Mouse (Mus musculus) hindbrain, embryonic 16.5 days (tissue): ENCODE results near the gene Adgrg5. TPM values are rescaled to one million over a fixed set of nuclear protein-coding genes. Genes with fewer than 3 reads are reported as not detected.

Experiments used
- ATAC-seq: fragments of 200-750 bp; cut with Nextera tagmentation; 2 replicates; pipeline ENCODE4 v1.8.0; 2017; ENCODE audit warnings: moderate TSS enrichment, moderate library complexity
- H3K27ac ChIP-seq: fragments of 300-500 bp; sonication (generic); 2 replicates; pipeline ENCODE4 v1.5.1; 2014; ENCODE audit warnings: low read depth, mild to moderate bottlenecking, control low read depth, low read length, moderate library complexity
- H3K27me3 ChIP-seq: fragments of 300-500 bp; sonication (generic); replicated peaks from 2 replicates; pipeline ENCODE4 v1.6.1; 2014; ENCODE audit warnings: low read length; ENCODE audit not compliant: control insufficient read depth, insufficient read depth
- H3K36me3 ChIP-seq: fragments of 300-500 bp; sonication (generic); 2 replicates; pipeline ENCODE4 v1.6.1; 2014; ENCODE audit warnings: mild to moderate bottlenecking, low read length, moderate library complexity, mixed read lengths; ENCODE audit not compliant: control insufficient read depth, insufficient read depth
- H3K4me1 ChIP-seq: fragments of 300-500 bp; sonication (generic); 2 replicates; pipeline ENCODE4 v1.6.1; 2014; ENCODE audit warnings: low read depth, low read length; ENCODE audit not compliant: control insufficient read depth, insufficient read depth
- H3K4me2 ChIP-seq: fragments of 300-500 bp; sonication (generic); 2 replicates; pipeline ENCODE4 v1.6.1; 2014; ENCODE audit warnings: mild to moderate bottlenecking, low read length, control low read depth, moderate library complexity
- H3K4me3 ChIP-seq: fragments of 300-500 bp; sonication (generic); 2 replicates; pipeline ENCODE4 v1.5.1; 2014; ENCODE audit warnings: mild to moderate bottlenecking, low read length, control low read depth, moderate library complexity
- H3K9ac ChIP-seq: fragments of 300-500 bp; sonication (generic); 2 replicates; pipeline ENCODE4 v1.6.1; 2014; ENCODE audit warnings: low read depth, mild to moderate bottlenecking, control low read depth, low read length, moderate library complexity
- H3K9me3 ChIP-seq: fragments of 300-500 bp; sonication (generic); 2 replicates; pipeline ENCODE4 v1.6.1; 2014; ENCODE audit warnings: mild to moderate bottlenecking, low read length, moderate library complexity; ENCODE audit not compliant: control insufficient read depth
- WGBS: fragments of 180-500 bp; shearing (Covaris S2); extraction: QIAGEN DNeasy Blood & Tissue Kit; methylation state at CpG from one replicate; pipeline ENCODE4 v1.1.7; 2014; 5-methylcytosine and 5-hydroxymethylcytosine counted together
- polyA plus RNA-seq: library from polyadenylated mRNA; unstranded; fragments of >200 nt; fragmentation: Nextera tagmentation; extraction: Ambion mirVana; gene quantifications from 2 replicates; pipeline ENCODE4 v1.2.1, GENCODE M21; 2015

The Adgrg5 gene
- polyA plus RNA-seq, 1 experiment from 2014 or later: 0.09 TPM

- Histone ChIP-seq H3K27me3 (no peaks in the 10 kb centered on the region), H3K4me3 (no peak overlapping the region), H3K9me3 (no peaks in the 10 kb centered on the region), H3K4me2 (no peak overlapping the region; the same call in 1 of the 2 replicates), H3K4me1 (peaks cover 41% of the 10 kb centered on the region), H3K36me3 (no peaks in the 10 kb centered on the region), H3K9ac (no peak overlapping the region), H3K27ac (peak overlapping the region; percentile 73; the same call in 1 of the 2 replicates)
- 14% methylated on average over 5 of the region's 5 CpGs for WGBS
- no peak for ATAC-seq
Observed at GRCm38 (mm10) chr8:94983146-94983545, 59.7 kb downstream of the Adgrg5 start.

- Histone ChIP-seq H3K9me3 (no peaks in the 10 kb centered on the region), H3K27ac (peak overlapping the region; percentile 73), H3K27me3 (no peaks in the 10 kb centered on the region), H3K9ac (peak overlapping the region; percentile 49), H3K4me3 (peak overlapping the region; percentile 20), H3K36me3 (no peaks in the 10 kb centered on the region), H3K4me1 (peaks cover 39% of the 10 kb centered on the region), H3K4me2 (peak overlapping the region; percentile 48)
- ATAC-seq: peak; percentile 86
- 7% methylated on average over 10 of the region's 10 CpGs for WGBS
Observed at GRCm38 (mm10) chr8:94983881-94984516, 60.5 kb downstream of the Adgrg5 start.

- no peak for ATAC-seq
- Histone ChIP-seq H3K4me1 (peaks cover 39% of the 10 kb centered on the region), H3K9ac (peak overlapping the region; percentile 49; the same call in 1 of the 2 replicates), H3K4me3 (peak overlapping the region; percentile 20; the same call in 1 of the 2 replicates), H3K27me3 (no peaks in the 10 kb centered on the region), H3K9me3 (no peaks in the 10 kb centered on the region), H3K36me3 (no peaks in the 10 kb centered on the region), H3K27ac (0 out of 2 replicates have a peak overlapping the region, but pooled peaks have one; percentile 73), H3K4me2 (peak overlapping the region; percentile 48)
- 86% methylated on average over 6 of the region's 6 CpGs for WGBS
Observed at GRCm38 (mm10) chr8:94985023-94985422, 61.5 kb downstream of the Adgrg5 start.

GRCm38 (mm10) chr8:94986676-94987075 lies 63.2 kb downstream of the Adgrg5 start:
- Histone ChIP-seq H3K27ac (peak overlapping the region; percentile 41; the same call in 1 of the 2 replicates), H3K4me1 (peaks cover 43% of the 10 kb centered on the region), H3K9ac (peak overlapping the region; percentile 0; the same call in 1 of the 2 replicates), H3K36me3 (no peaks in the 10 kb centered on the region), H3K27me3 (no peaks in the 10 kb centered on the region), H3K4me3 (no peak overlapping the region), H3K4me2 (peak overlapping the region; percentile 48; the same call in 1 of the 2 replicates), H3K9me3 (no peaks in the 10 kb centered on the region)
- peak; percentile 58 for ATAC-seq
- WGBS: 18% methylated on average over 5 of the region's 5 CpGs

GRCm38 (mm10) chr8:94987553-94987952 lies 64.1 kb downstream of the Adgrg5 start:
- 69% methylated on average over 7 of the region's 7 CpGs for WGBS
- H3K9ac ChIP-seq: no peak overlapping the region

GRCm38 (mm10) chr8:94988619-94989018 lies 65.1 kb downstream of the Adgrg5 start:
- H3K4me3 ChIP-seq: no peak overlapping the region
- no peak overlapping the region for H3K27ac ChIP-seq
- H3K36me3 ChIP-seq: no peaks in the 10 kb centered on the region
- H3K4me1 ChIP-seq: peaks cover 50% of the 10 kb centered on the region
- H3K4me2 ChIP-seq: no peak overlapping the region
- 77% methylated on average over 6 of the region's 6 CpGs for WGBS
- no peak for ATAC-seq
- H3K9ac ChIP-seq: no peak overlapping the region
- H3K27me3 ChIP-seq: no peaks in the 10 kb centered on the region
- H3K9me3 ChIP-seq: no peaks in the 10 kb centered on the region

More at GRCm38 (mm10) chr8:94987553-94987952, 64.1 kb downstream of the Adgrg5 start:
- H3K27me3 ChIP-seq: no peaks in the 10 kb centered on the region
- ATAC-seq: no peak
- peaks cover 45% of the 10 kb centered on the region for H3K4me1 ChIP-seq
- no peak overlapping the region for H3K27ac ChIP-seq
- no peak overlapping the region for H3K4me3 ChIP-seq
- no peaks in the 10 kb centered on the region for H3K9me3 ChIP-seq
- no peak overlapping the region for H3K4me2 ChIP-seq
- no peaks in the 10 kb centered on the region for H3K36me3 ChIP-seq

- H3K27ac ChIP-seq: no peak overlapping the region
- no peaks in the 10 kb centered on the region for H3K9me3 ChIP-seq
- no peak overlapping the region for H3K9ac ChIP-seq
- H3K4me1 ChIP-seq: peaks cover 45% of the 10 kb centered on the region
- H3K4me2 ChIP-seq: no peak overlapping the region
- WGBS: 78% methylated on average over 4 of the region's 4 CpGs
- H3K27me3 ChIP-seq: no peaks in the 10 kb centered on the region
- H3K4me3 ChIP-seq: no peak overlapping the region
- ATAC-seq: no peak
- no peaks in the 10 kb centered on the region for H3K36me3 ChIP-seq
Observed at GRCm38 (mm10) chr8:94989711-94990110, 66.2 kb downstream of the Adgrg5 start.

- H3K4me3 ChIP-seq: no peak overlapping the region
- H3K27me3 ChIP-seq: no peaks in the 10 kb centered on the region
- H3K36me3 ChIP-seq: no peaks in the 10 kb centered on the region
- H3K9me3 ChIP-seq: no peaks in the 10 kb centered on the region
- peaks cover 52% of the 10 kb centered on the region for H3K4me1 ChIP-seq
- ATAC-seq: no peak
- H3K9ac ChIP-seq: no peak overlapping the region
- peak overlapping the region; percentile 23; the same call in 1 of the 2 replicates for H3K27ac ChIP-seq
- no peak overlapping the region for H3K4me2 ChIP-seq
- WGBS: 65% methylated on average over 11 of the region's 11 CpGs
Observed at GRCm38 (mm10) chr8:94990598-94991453, 67.3 kb downstream of the Adgrg5 start.

- Histone ChIP-seq H3K27me3 (no peaks in the 10 kb centered on the region), H3K9me3 (no peaks in the 10 kb centered on the region), H3K4me1 (peaks cover 55% of the 10 kb centered on the region), H3K4me2 (no peak overlapping the region), H3K4me3 (no peak overlapping the region), H3K9ac (no peak overlapping the region), H3K27ac (peak overlapping the region; percentile 23; the same call in 1 of the 2 replicates), H3K36me3 (no peaks in the 10 kb centered on the region)
- 72% methylated on average over 9 of the region's 9 CpGs for WGBS
- ATAC-seq: no peak
Observed at GRCm38 (mm10) chr8:94991454-94991994, 68.0 kb downstream of the Adgrg5 start.
